Mouse (Mus musculus) MEL-GATA-1-ER (cell line): Measurements from ENCODE around the gene Fgfr2.
A peak's percentile ranks its signal among the peaks of the same experiment; 100 is the strongest.

Experiments
- DNase-seq: peaks from one replicate; pipeline ENCODE4 v3.0.0-alpha.2; 2012; ENCODE audit warnings: low read depth; ENCODE audit errors: extremely low read depth

Fgfr2 gene

DNA sequence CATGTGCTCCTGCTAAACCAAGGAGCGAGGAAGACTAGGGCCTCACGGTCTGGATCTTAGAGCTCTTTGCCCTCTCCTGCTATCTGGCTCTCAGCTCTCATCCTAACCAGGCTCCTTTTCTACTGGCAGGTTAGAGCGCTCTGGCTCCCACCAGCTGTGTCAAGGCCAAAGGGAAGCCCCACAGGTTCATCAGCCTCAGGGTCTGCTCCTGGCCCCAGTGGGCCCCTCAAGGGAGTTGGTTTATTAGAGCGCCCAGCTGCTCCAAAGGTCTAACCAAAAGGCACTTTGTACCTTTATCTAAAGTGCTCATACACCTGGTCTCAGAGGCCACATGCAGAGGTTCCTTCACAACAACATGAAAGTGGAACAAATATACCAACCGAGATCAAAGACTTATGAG, 366.8 kb downstream of the Fgfr2 start:
- no peak for DNase-seq

- DNase-seq = no peak
These were observed 368.8 kb downstream of the Fgfr2 start for GRCm38 (mm10) chr7:132754389-132754750.

DNA sequence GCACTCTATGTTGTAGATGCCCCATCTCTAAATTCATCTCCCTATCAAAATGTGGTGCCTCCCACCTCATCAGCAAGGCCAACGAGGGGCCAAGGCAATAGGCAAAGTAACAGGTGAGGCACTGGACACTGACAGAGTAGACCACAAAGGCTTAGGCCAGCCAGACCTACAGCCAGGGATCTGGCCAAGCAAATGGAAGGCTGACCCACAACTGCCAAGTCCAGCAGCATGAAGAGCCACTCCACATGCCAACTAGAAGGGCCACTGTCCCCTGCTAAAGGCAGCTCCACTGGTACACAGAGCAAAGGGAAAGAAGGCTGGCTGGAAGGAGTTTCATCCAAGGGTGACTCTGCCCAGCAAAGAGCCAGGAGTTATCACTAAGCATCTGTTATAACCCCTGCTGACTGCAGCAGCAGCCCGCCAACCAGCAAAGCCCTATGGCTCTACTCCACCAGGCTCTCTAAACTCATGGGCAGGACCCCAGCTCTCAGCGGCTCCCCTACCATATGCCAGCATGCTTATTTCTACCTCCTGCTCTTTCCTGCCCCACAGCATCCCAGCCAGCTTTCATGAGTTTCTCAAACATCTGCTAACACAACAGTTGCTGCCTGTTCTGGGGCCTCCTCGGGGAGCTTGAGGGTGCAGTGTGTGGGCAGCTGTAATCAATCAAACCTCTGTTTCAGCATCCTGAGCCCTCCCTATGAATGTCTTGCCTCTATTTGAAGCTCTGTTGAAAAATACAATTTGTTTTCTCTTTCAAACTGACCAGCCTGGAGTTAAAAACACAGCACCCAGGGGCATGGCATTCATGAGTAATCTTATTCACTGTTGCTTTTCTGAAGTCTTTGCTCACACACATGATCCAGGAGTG, 369.4 kb downstream of the Fgfr2 start:
- DNase-seq = no peak

DNA sequence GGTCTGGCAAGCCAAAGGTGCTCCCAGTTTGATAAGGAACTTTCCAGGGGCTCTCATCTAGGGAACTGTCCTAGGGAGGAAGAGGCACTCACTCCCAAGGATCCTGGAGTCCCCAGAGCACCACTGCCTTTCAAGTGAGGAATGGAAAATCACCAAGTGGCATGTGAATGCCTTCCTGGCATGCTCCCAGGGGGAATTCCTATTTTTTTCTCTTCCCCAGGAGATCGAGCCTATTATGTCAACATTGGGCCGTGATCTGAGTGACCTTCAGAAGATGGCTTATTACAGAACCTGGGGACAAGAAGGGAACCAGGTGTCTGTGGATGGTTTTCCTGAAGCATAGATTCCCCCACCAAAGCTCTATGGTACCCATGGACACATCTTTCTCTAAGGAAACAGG, 371.4 kb downstream of the Fgfr2 start:
- DNase-seq = no peak

DNA sequence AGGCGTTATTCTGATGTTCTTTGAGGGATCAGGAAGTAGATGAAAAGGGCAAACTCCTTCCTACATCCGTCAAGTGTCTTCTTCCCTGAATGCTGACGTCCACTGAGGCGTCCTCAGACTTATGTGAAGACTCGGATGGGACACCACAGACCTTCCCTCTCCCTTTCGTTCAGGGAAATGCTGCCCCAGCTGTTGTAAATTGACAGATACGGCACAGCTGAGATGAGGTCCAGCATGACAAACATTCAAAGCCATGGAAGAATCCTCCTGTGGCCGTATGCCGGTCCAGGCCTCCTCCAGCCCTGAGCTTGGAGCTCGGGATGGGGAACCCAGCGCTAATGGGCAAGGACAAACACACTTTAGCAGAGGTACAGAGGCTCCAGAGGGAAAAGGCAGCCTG, 373.6 kb downstream of the Fgfr2 start:
- no peak for DNase-seq

DNA sequence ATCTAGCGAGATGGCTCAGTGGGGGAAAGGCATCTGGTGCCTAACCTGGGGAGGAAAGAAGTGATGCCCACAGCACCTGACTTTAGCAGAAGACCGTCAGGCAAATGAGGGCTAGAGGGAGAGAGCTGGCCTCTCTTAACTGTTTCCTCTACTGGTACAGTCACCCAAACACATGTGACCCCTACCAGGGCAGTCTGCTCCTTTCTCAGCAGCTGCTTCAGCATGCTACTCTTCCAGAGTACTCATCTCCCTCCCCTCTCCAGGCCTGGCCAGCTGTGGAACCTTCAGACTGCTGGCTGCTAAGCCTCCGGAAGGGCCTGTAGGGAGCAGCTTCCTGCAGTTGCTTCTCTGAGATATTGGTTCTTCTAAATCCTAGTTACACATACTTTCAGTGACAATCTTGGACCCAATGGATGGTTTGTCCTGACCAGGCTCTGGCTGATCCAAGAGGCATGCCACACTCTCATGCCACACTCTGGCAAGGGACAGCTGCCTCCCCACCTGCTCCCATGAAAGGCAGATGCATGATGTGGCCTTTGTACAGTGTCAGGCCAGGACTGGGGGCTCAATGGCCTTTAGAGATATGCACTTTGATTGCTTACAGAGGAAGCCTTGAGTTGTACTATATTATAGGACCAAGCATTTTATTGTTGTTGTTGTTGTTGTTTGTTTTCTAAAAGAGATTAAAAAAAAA, 374.9 kb downstream of the Fgfr2 start:
- DNase-seq = no peak

DNA sequence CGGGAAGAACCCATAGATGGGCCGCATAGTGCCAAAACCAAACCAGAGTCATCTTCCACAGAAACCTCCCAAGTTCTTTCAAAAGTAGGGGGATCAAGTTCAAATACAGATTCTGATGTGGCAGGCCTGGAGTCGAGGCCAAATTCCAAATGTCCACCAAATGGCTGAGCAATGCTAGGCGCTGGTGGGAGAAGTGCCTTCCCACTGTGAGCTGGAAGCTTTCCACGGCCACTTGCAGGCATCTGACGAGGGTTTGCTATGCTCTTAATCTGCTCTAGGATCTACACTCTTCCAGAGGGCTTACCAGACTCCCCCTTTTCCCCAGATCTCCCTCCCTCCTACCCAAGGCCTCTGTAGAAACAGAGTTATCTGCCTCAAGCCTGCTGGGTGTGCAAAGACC, 376.1 kb downstream of the Fgfr2 start:
- no peak for DNase-seq

DNA sequence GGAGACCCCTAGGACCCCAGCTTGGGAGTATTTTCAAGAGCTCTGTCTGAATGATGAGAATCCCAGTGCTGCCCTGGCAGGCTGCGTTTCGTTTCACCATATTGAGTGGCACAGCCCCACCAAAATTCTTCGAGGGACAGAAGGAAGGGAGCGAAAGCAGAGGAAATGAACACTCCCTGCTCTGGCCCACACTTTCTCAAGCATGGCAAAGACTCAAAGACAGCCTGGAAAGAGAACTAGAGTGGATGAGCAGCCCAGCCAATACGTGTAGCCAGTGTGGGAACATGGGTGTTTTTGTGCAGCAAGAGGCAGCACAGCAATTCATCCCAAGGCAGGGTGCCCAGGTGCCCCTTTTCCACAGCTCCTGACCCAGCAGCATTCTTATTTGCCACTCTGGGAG, 380.2 kb downstream of the Fgfr2 start:
- no peak for DNase-seq

GRCm38 (mm10) chr7:132739829-132740228, 383.3 kb downstream of the Fgfr2 start:
- DNase-seq = no peak

GRCm38 (mm10) chr7:132738844-132739243, 384.3 kb downstream of the Fgfr2 start:
- DNase-seq = no peak

DNA sequence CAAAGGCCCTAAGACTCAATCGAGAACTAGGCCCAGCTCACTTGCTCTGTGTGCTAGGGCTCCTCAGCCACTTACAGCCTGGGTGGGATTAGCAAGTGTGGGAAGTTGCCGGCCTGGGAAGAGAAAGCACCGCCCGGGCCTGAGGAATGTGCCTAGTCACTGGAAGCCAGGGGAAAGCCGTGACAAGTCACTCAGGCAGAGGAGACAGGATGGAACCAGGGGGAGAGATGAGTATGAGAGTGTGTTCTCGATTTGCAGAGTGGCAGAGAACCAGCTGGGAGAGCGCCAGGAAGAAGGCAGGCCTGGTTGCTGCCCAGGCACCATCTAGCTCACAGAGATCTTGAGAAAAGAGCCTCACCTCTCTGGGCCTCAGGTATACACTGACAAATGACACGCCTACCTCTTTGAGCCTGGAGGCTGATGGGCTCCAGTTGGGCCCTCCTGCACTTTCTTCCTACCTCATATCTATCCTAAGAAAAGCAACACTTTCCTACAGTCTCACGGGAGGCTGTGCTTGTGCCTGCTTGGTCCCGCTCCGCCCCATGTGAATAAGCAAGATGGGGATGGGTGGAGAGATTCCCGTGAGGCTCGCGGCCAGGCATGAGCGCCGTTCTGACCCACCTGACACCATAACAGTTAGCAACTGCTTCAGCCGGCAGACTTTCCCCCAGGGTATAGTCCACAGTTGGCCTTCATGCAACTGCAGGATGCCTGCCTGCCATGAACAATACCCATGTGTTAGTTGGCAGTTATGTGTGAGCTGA, 386.9 kb downstream of the Fgfr2 start:
- no peak for DNase-seq

GRCm38 (mm10) chr7:132735145-132735544, 388.0 kb downstream of the Fgfr2 start:
- DNase-seq = peak; percentile 77

- DNase-seq = no peak
These were observed 388.9 kb downstream of the Fgfr2 start for GRCm38 (mm10) chr7:132734222-132734621.

GRCm38 (mm10) chr7:132733521-132733920, 389.6 kb downstream of the Fgfr2 start:
- DNase-seq = no peak

- DNase-seq = no peak
These were observed 390.9 kb downstream of the Fgfr2 start for GRCm38 (mm10) chr7:132732136-132732789.

GRCm38 (mm10) chr7:132731558-132731957, 391.6 kb downstream of the Fgfr2 start:
- DNase-seq = no peak

GRCm38 (mm10) chr7:132730510-132730909, 392.6 kb downstream of the Fgfr2 start:
- DNase-seq = no peak

DNA sequence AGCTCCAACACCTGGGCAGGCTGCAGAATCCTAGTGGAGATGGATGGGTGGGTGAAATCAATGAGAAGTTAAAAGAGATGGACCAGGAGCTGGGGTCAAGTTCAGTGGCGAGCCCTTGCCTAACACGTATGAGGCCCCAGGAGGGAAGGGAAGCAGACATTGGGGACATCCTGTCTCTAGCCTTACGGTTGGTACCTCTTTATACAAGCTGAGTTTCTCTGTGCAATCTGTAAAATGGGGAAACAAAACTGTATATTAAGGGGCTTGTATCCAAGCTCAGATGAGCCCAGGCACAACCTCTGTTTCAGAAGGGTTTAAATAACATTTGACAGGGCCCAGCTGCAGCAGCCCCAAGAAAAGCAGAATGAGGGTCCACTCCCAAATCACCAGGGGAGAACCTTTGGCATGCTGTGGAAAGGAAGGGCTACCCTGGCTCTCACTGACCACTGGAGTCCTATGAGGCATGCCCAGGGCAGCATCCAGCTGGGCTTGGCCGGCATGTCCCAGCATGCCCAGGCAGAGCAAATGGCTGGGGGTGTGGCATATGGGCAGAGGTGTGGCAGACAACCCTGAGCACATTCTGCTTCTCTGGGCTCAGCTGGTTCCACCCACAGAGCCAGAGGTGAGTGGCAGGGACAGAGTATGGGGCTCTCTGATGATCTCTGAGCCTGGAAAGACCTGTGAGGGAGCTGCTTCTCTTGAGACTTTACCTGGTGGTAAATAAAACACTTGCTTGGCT, 393.9 kb downstream of the Fgfr2 start:
- no peak for DNase-seq

GRCm38 (mm10) chr7:132726106-132726861, 396.9 kb downstream of the Fgfr2 start:
- DNase-seq = no peak

GRCm38 (mm10) chr7:132724501-132725062, 398.6 kb downstream of the Fgfr2 start:
- DNase-seq = no peak
